Mouse (Mus musculus) kidney, postnatal 0 days (tissue): ENCODE measurements around the gene Znfx1. TPM values are rescaled to one million over a fixed set of nuclear protein-coding genes. Genes with fewer than 3 reads are reported as not detected.

Experiments used
- ATAC-seq: fragments of 200-750 bp; cut with Nextera tagmentation; replicated peaks from 2 replicates; pipeline ENCODE4 v1.8.0; 2017; ENCODE audit warnings: low read depth, moderate number of reproducible peaks, moderate TSS enrichment, moderate library complexity; ENCODE audit not compliant: low FRiP score
- DNase-seq: peaks from one replicate; pipeline ENCODE4 v3.0.0-alpha.2; 2016; ENCODE audit warnings: low spot score
- H3K27ac ChIP-seq: fragments of 300-500 bp; sonication (generic); 2 replicates; pipeline ENCODE4 v1.5.1; 2014; ENCODE audit warnings: mild to moderate bottlenecking
- H3K27me3 ChIP-seq: fragments of 300-500 bp; sonication (generic); 2 replicates; pipeline ENCODE4 v1.6.1; 2014; ENCODE audit warnings: low read length, mixed read lengths; ENCODE audit not compliant: insufficient read depth
- H3K36me3 ChIP-seq: fragments of 300-500 bp; sonication (generic); 2 replicates; pipeline ENCODE4 v1.6.1; 2014; ENCODE audit warnings: low read length, mixed read lengths; ENCODE audit not compliant: insufficient read depth
- H3K4me1 ChIP-seq: fragments of 300-500 bp; sonication (generic); replicated peaks from 2 replicates; pipeline ENCODE4 v1.6.1; 2014; ENCODE audit warnings: antibody characterized with exemption, low read length, mixed read lengths; ENCODE audit not compliant: insufficient read depth
- H3K4me2 ChIP-seq: fragments of 300-500 bp; sonication (generic); 2 replicates; pipeline ENCODE4 v1.6.1; 2014; ENCODE audit warnings: mild to moderate bottlenecking, low read length, moderate library complexity, mixed read lengths
- H3K4me3 ChIP-seq: fragments of 300-500 bp; sonication (generic); replicated peaks from 2 replicates; pipeline ENCODE4 v1.5.1; 2014; ENCODE audit warnings: low read depth, low read length
- H3K9ac ChIP-seq: fragments of 300-500 bp; sonication (generic); 2 replicates; pipeline ENCODE4 v1.6.1; 2014; ENCODE audit warnings: low read depth, low read length
- H3K9me3 ChIP-seq: fragments of 300-500 bp; sonication (generic); replicated peaks from 2 replicates; pipeline ENCODE4 v1.6.1; 2016; ENCODE audit warnings: low read length, inconsistent platforms, mixed read lengths
- CTCF ChIP-seq: IDR thresholded peaks from 2 replicates; pipeline ENCODE4 v1.5.1; 2016; ENCODE audit warnings: antibody characterized with exemption, low read depth, mild to moderate bottlenecking, moderate library complexity
- WGBS: fragments of 180-500 bp; shearing (Covaris S2); extraction: QIAGEN DNeasy Blood & Tissue Kit; methylation state at CpG from one replicate; pipeline ENCODE4 v1.1.7; 2014; 5-methylcytosine and 5-hydroxymethylcytosine counted together
- polyA plus RNA-seq: library from polyadenylated mRNA; unstranded; fragments of >200 nt; fragmentation: Nextera tagmentation; extraction: Ambion mirVana; gene quantifications from 2 replicates; pipeline ENCODE4 v1.2.1, GENCODE M21; 2015

Znfx1 gene
- polyA plus RNA-seq, 1 experiment from 2014 or later: 10.7 TPM

DNA sequence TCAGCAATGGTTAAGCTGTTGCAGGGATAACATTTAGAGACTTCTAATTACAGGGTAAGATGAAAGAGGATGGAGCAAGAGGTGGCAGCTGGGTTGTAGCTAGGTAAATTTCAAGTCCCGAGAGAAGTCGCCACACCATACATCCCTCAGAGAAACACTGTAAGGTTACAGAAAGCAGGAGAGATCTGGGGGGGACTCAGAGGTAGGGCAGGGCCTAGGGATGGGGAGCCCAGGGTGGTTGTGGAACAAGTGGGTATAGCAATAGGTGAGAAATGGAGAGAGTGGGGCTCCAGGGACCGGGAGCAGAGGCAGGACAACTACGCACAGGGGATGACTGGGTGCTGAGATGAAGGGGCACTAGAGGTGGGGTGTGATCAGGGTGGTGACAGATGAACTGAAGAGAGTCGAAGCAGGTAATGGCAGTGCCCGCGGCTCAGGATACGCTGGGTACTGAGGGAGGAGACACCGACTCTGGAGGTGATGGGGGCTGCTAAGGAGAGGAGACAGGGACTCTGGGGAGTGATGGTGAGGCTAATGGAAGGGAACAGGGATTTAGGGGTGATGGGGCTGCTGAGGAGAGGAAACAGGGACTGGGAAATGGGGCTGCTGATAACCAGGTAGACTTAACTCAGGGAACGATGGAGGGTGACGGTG is 1.3 kb downstream of the Znfx1 start:
- H3K27me3 ChIP-seq: no peaks in the 10 kb centered on the region
- peak overlapping the region; percentile 67 for H3K4me2 ChIP-seq
- H3K4me1 ChIP-seq: peaks cover 21% of the 10 kb centered on the region
- H3K27ac ChIP-seq: peak overlapping the region; percentile 96
- WGBS: 14% methylated on average over 11 of the region's 11 CpGs
- no peak for TF ChIP-seq CTCF
- no peak for DNase-seq
- peak overlapping the region; percentile 87 for H3K9ac ChIP-seq
- no peak for ATAC-seq
- no peaks in the 10 kb centered on the region for H3K9me3 ChIP-seq
- H3K4me3 ChIP-seq: peak overlapping the region; percentile 85
- peaks cover 30% of the 10 kb centered on the region; the same call in 1 of the 2 replicates for H3K36me3 ChIP-seq

DNA sequence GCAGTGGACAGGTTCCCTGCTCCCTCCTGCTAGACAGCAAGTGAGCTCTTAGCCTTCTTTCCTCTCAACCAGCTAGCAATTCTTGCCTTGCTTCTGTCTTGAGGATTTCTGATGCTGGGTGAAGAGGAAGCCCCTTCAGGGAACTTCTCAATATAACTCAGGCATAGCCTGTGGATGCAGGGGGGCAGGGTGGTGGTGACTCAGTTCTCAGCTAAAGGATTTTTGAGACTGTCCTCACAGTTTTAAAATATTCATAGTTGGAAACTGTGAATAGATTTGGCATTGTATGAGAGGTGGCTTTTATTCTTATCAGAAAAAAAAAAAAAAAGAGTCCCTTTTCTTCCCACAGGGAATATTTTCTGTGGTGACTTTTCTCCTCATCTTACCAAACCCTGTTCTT is 2.1 kb downstream of the Znfx1 start:
- H3K4me1 ChIP-seq: peaks cover 21% of the 10 kb centered on the region
- no peak for ATAC-seq

DNA sequence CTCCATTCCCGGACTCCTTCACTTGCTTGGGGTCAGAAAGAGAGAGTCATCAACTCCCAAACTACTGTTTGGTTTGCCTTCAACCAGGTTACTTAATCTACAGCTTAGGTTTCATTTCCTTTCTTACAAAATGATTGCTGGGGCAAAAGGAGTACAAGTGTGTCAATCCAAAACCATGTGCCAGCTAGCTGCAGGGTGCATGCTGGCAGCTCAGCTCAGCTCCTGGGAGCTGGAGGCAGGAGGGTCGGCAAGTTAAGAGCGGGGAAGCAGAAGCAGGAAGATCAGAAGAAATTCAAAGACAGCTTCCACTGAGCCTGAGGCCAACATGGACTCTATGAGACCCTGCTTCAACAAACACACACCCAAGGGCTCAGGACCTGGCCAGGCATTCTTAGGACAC is 2.5 kb downstream of the Znfx1 start:
- Histone ChIP-seq H3K9me3 (no peaks in the 10 kb centered on the region), H3K4me2 (peak overlapping the region; percentile 67), H3K4me1 (peaks cover 21% of the 10 kb centered on the region), H3K9ac (peak overlapping the region; percentile 87; the same call in 1 of the 2 replicates), H3K4me3 (peak overlapping the region; percentile 16), H3K27ac (peak overlapping the region; percentile 85), H3K36me3 (peaks cover 31% of the 10 kb centered on the region), H3K27me3 (no peaks in the 10 kb centered on the region)
- ATAC-seq (no peak), DNase-seq (no peak)
- TF ChIP-seq CTCF: no peak
- 45% methylated on average over 3 of the region's 3 CpGs for WGBS

More for the DNA sequence above, 2.1 kb downstream of the Znfx1 start:
- H3K9ac ChIP-seq: peak overlapping the region; percentile 87; the same call in 1 of the 2 replicates
- no peak for TF ChIP-seq CTCF
- H3K4me3 ChIP-seq: peak overlapping the region; percentile 85
- H3K27ac ChIP-seq: peak overlapping the region; percentile 85
- H3K27me3 ChIP-seq: no peaks in the 10 kb centered on the region
- no peak for DNase-seq
- H3K4me2 ChIP-seq: peak overlapping the region; percentile 67
- H3K36me3 ChIP-seq: peaks cover 31% of the 10 kb centered on the region
- no peaks in the 10 kb centered on the region for H3K9me3 ChIP-seq

DNA sequence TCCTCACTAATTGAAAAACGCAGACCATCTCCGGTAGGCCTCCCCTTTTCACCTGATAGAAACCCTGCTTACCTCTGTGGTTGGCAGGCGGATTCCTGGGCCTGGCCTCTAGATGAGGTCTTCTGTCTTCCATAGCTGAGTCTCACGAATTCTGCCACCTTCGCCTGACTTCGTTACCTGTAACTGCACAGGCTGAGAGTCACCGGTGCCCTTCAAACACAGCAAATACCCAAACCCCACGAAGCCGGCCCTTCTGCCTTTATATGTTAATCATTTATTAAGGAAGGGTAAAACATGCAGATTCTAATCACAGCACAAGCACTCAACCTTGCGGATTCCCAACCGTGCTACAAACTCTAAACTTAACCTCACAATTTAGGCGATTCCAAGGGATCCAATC is 2.9 kb downstream of the Znfx1 start:
- 56% methylated on average over 12 of the region's 12 CpGs for WGBS
- TF ChIP-seq CTCF: no peak
- H3K9ac ChIP-seq: peak overlapping the region; percentile 87
- H3K9me3 ChIP-seq: no peaks in the 10 kb centered on the region
- ATAC-seq (no peak), DNase-seq (no peak)
- peaks cover 21% of the 10 kb centered on the region for H3K4me1 ChIP-seq
- peak overlapping the region; percentile 85 for H3K27ac ChIP-seq
- peak overlapping the region; percentile 67 for H3K4me2 ChIP-seq
- H3K27me3 ChIP-seq: no peaks in the 10 kb centered on the region
- H3K4me3 ChIP-seq: peak overlapping the region; percentile 16; the same call in 1 of the 2 replicates
- peaks cover 32% of the 10 kb centered on the region for H3K36me3 ChIP-seq

DNA sequence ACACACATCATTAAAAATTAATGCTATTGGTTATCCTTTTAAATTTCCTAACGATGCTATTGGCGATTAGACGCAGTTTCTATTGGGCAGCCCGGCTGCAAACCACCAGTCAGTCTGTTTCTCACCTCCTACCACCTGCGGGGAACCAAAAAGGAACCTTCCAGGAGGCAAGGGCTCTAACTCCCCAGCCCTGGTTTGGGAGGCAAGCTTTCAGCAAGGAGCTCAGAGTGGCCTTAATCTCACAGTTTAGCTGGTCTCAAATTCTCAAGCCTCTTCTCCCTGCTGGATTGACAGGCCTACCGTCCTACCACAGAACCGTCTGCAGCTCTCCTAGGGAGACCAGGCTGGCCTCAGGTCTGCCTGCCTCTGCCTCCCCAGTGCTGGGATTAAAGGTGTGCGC is 3.3 kb downstream of the Znfx1 start:
- WGBS: 61% methylated on average over 8 of the region's 8 CpGs
- Histone ChIP-seq H3K4me1 (peaks cover 21% of the 10 kb centered on the region), H3K27ac (peak overlapping the region; percentile 85), H3K9ac (peak overlapping the region; percentile 87), H3K9me3 (no peaks in the 10 kb centered on the region), H3K4me2 (peak overlapping the region; percentile 67), H3K27me3 (no peaks in the 10 kb centered on the region), H3K36me3 (peaks cover 32% of the 10 kb centered on the region), H3K4me3 (peak overlapping the region; percentile 16; the same call in 1 of the 2 replicates)
- no peak for ATAC-seq
- TF ChIP-seq CTCF: no peak
- DNase-seq: no peak

DNA sequence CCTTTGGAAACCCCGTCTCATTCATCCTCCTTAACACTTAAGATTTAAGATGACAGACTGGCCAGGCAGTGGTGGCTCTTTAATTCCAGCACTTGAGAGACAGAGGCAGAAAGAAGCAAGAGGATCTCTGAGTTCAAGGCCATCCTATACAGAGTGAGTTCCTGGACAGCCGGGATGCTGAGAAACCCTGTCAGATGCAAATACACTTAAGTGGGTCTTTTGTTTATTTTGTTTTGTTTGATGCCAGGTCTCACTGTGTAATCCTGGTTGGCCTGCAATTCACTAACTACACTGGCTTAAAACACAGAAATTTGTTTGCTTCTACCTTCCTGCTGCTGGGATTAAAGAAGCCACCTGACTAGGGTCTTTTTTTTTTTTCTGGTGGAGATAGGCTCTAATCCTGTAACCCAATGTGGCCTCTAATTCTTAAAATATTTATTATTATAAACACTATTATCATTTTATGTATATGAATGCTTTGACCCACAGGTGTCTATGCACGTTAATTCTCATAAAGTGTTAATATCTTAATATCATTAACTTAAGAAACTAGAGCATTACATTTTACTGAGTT is 3.9 kb downstream of the Znfx1 start:
- peaks cover 21% of the 10 kb centered on the region for H3K4me1 ChIP-seq
- no peaks in the 10 kb centered on the region for H3K27me3 ChIP-seq
- H3K4me3 ChIP-seq: no peak overlapping the region
- 0 out of 2 replicates have a peak overlapping the region, but pooled peaks have one; percentile 27 for H3K4me2 ChIP-seq
- H3K9me3 ChIP-seq: no peaks in the 10 kb centered on the region
- TF ChIP-seq CTCF: no peak
- ATAC-seq (no peak), DNase-seq (no peak)
- no peak overlapping the region for H3K9ac ChIP-seq
- peaks cover 34% of the 10 kb centered on the region for H3K36me3 ChIP-seq
- 52% methylated on average over 3 of the region's 3 CpGs for WGBS
- peak overlapping the region; percentile 62 for H3K27ac ChIP-seq
